10 mouse cellular contexts compared by ENCODE assay signal in the genomic region with DNA sequence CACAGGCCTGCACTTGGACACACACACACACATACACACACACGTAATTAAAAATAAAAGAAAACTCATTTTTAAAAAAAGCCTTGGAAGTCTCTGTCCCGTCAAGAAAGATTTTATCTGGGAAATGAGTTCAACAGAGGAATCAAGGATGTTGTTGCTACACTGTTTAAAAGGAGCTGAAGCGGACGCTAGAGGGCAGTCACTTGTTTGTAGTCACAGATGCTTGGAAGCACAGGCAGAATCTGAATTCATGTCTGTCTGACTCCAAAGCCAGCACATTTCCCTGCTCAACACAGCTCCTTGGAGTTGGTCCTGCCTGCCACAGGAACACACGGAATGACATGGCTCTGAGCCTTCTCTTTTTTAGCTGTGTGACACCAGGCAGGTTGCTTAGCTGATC. TPM values are rescaled to one million over a fixed set of nuclear protein-coding genes. Genes with fewer than 3 reads are reported as not detected.
DNase-seq lines count a peak whose midpoint lies in the region; ATAC-seq and TF ChIP-seq lines count a peak whose summit lies in the region.
"Had no signal": no experiment of that assay in that cellular context is flagged by ENCODE, and none has a peak within 500 bp of the region (broad histone marks: within the 10 kb centered on the region; RNA-seq: fewer than 3 reads in every experiment).

No protein-coding gene starts in this region.

- no peaks in the 10 kb centered on the region for H3K36me3 ChIP-seq in kidney, adult 2 months (ENCODE audit: control insufficient read depth, insufficient read depth, low read length)
- no peaks in the 10 kb centered on the region for H3K36me3 ChIP-seq in kidney, embryonic 14.5 days (ENCODE audit: control insufficient read depth, insufficient read depth, low read length)
- H3K36me3 ChIP-seq: midbrain, embryonic 12.5 days had no signal

- H3K4me3 ChIP-seq in kidney, adult 2 months (ENCODE audit: insufficient read depth, low read depth, low read length), result no peak overlapping the region
- H3K4me3 ChIP-seq in kidney, embryonic 14.5 days (ENCODE audit: low read length), result no peak overlapping the region
- H3K4me3 ChIP-seq: forebrain, embryonic 13.5 days; midbrain, embryonic 12.5 days had no signal

- H3K27ac ChIP-seq in kidney, adult 2 months (ENCODE audit: insufficient read depth, low read depth, low read length), result no peak overlapping the region
- no peak overlapping the region for H3K27ac ChIP-seq in kidney, embryonic 14.5 days (ENCODE audit: low read depth, low read length)
- H3K27ac ChIP-seq: forebrain, embryonic 13.5 days; midbrain, embryonic 12.5 days had no signal

- TF ChIP-seq POLR2A in kidney, adult 2 months (IDR thresholded peaks at IDR 0.05; ENCODE audit: low read depth, low read length), result no peak

- WGBS in kidney, adult 2 months, result 36% methylated on average over 5 of the region's 5 CpGs
- WGBS in kidney, embryonic 14.5 days, result 29% methylated on average over 5 of the region's 5 CpGs

- H3K4me2 ChIP-seq in kidney, embryonic 14.5 days (replicated peaks; ENCODE audit: low read depth, low read length), result no peak overlapping the region
- H3K4me2 ChIP-seq: forebrain, embryonic 13.5 days; midbrain, embryonic 12.5 days had no signal

- no peak overlapping the region for H3K9ac ChIP-seq in kidney, embryonic 14.5 days (ENCODE audit: low read depth, low read length)
- H3K9ac ChIP-seq: forebrain, embryonic 13.5 days; midbrain, embryonic 12.5 days had no signal

- peak; percentile 26 for DNase-seq in adrenal gland, postnatal 14 days
- no peak for DNase-seq in adrenal gland, adult 18-20 months (ENCODE audit: low spot score in 2 of 2)
- peak; percentile 22 for DNase-seq in kidney, adult 2 months
- DNase-seq in right cerebral cortex, adult 2 months (ENCODE audit: low spot score in 2 of 2), result peak; percentile 39 to 47
- no peak for DNase-seq in right cerebral cortex, postnatal 10 days (ENCODE audit: low spot score in 2 of 2)
- peak; percentile 38 for DNase-seq in retina, postnatal 1 day
- DNase-seq in c-Kit-positive CD71-positive TER-119-positive erythroid progenitor cells, embryonic 14.5 days (ENCODE audit: low spot score), result no peak

- no peak for ATAC-seq in kidney, embryonic 14.5 days (ENCODE audit: low FRiP score, low TSS enrichment)
- ATAC-seq: forebrain, embryonic 13.5 days had no signal

- TF ChIP-seq CTCF in kidney, adult 2 months (conservative IDR thresholded peaks at IDR 0.05; ENCODE audit: insufficient read depth, insufficient read length, low read depth, low read length), result peak; percentile 37

- no peaks in the 10 kb centered on the region for H3K4me1 ChIP-seq in kidney, adult 2 months (ENCODE audit: control insufficient read depth, insufficient read depth, low read length)
- H3K4me1 ChIP-seq in kidney, embryonic 14.5 days (ENCODE audit: control insufficient read depth, insufficient read depth, low read length), result no peaks in the 10 kb centered on the region
- H3K4me1 ChIP-seq: forebrain, embryonic 13.5 days; midbrain, embryonic 12.5 days had no signal

- no peaks in the 10 kb centered on the region for H3K9me3 ChIP-seq in kidney, embryonic 14.5 days (ENCODE audit: control insufficient read depth, low read length)
- H3K9me3 ChIP-seq: forebrain, embryonic 13.5 days; midbrain, embryonic 12.5 days had no signal

- no peaks in the 10 kb centered on the region for H3K27me3 ChIP-seq in kidney, adult 2 months (replicated peaks; ENCODE audit: control insufficient read depth, insufficient read depth, low read length)
- H3K27me3 ChIP-seq in kidney, embryonic 14.5 days (ENCODE audit: control insufficient read depth, insufficient read depth, low read length), result no peaks in the 10 kb centered on the region

RNA-seq across cellular contexts. Expression of a gene that starts 7.4 kb away (rescaled TPM):
- 28.1 and 31.7 TPM in 2 replicates for total RNA-seq in adrenal gland, postnatal 14 days (2021)
- 100 to 1,000 TPM in 1 of 2 experiments, 10 to 100 TPM in 1; 69.3 to 122 TPM for total RNA-seq in adrenal gland, adult 18-20 months (2021)
- polyA plus RNA-seq in kidney, adult 2 months (2012; rRNA removed), result 52.2 and 58.5 TPM in 2 replicates
- polyA plus RNA-seq in kidney, embryonic 14.5 days (2014; fragmentation: Nextera tagmentation; extraction: Ambion mirVana), result 37.1 and 38.8 TPM in 2 replicates

RNA-seq across cellular contexts. Expression of a gene that starts 14.3 kb away (rescaled TPM):
- 23.6 and 28.0 TPM in 2 replicates for total RNA-seq in adrenal gland, postnatal 14 days (2021)
- total RNA-seq in adrenal gland, adult 18-20 months (2021), result 10 to 100 TPM; 53.3 to 99.1 TPM
- 42.7 and 51.9 TPM in 2 replicates for polyA plus RNA-seq in kidney, adult 2 months (2012; rRNA removed)
- 16.9 and 21.3 TPM in 2 replicates for polyA plus RNA-seq in kidney, embryonic 14.5 days (2014; fragmentation: Nextera tagmentation; extraction: Ambion mirVana)

RNA-seq across cellular contexts. Expression of a gene that starts 20.0 kb away (rescaled TPM):
- total RNA-seq in adrenal gland, postnatal 14 days (2021), result 30.2 and 31.6 TPM in 2 replicates
- 100 to 1,000 TPM in 1 of 2 experiments, 10 to 100 TPM in 1; 75.0 to 120 TPM for total RNA-seq in adrenal gland, adult 18-20 months (2021)
- 36.1 and 43.7 TPM in 2 replicates for polyA plus RNA-seq in kidney, adult 2 months (2012; rRNA removed)
- 16.8 and 17.4 TPM in 2 replicates for polyA plus RNA-seq in kidney, embryonic 14.5 days (2014; fragmentation: Nextera tagmentation; extraction: Ambion mirVana)

RNA-seq across cellular contexts. Expression of a gene that starts 42.8 kb away (rescaled TPM):
- total RNA-seq in adrenal gland, postnatal 14 days (2021), result 10.3 and 11.3 TPM in 2 replicates
- total RNA-seq in adrenal gland, adult 18-20 months (2021), result 10 to 100 TPM; 16.9 to 22.8 TPM
- polyA plus RNA-seq in kidney, adult 2 months (2012; rRNA removed), result 10.4 and 19.3 TPM in 2 replicates
- polyA plus RNA-seq in kidney, embryonic 14.5 days (2014; fragmentation: Nextera tagmentation; extraction: Ambion mirVana), result 6.4 and 9.1 TPM in 2 replicates

Comparison
In these comparisons a context has a peak if more than half of its experiments do, and no peak if none do; other contexts are left out.
1. DNase-seq: peak in adrenal gland, postnatal 14 days (single experiment), kidney, adult 2 months (single experiment), right cerebral cortex, adult 2 months (2 of 2) and retina, postnatal 1 day (single experiment); none in adrenal gland, adult 18-20 months (0 of 2), right cerebral cortex, postnatal 10 days (0 of 2) and c-Kit-positive CD71-positive TER-119-positive erythroid progenitor cells, embryonic 14.5 days (single experiment).